In genomic region chr13:32234019-32234418, GRCm38 (mm10) we compare ENCODE assay signal across 13 mouse cellular contexts.
DNase-seq lines count a peak whose midpoint lies in the region; ATAC-seq and TF ChIP-seq lines count a peak whose summit lies in the region.
"Had no signal": no experiment of that assay in that cellular context is flagged by ENCODE, and none has a peak within 500 bp of the region (broad histone marks: within the 10 kb centered on the region; RNA-seq: fewer than 3 reads in every experiment).

No protein-coding gene starts in this region.

- H3K27me3 ChIP-seq in kidney, adult 2 months (replicated peaks; ENCODE audit: control insufficient read depth, insufficient read depth, low read length) = no peaks in the 10 kb centered on the region
- no peaks in the 10 kb centered on the region for H3K27me3 ChIP-seq in heart, postnatal 0 days (ENCODE audit: control insufficient read depth, insufficient read depth, low read length)
- no peaks in the 10 kb centered on the region for H3K27me3 ChIP-seq in liver, postnatal 0 days (ENCODE audit: insufficient read depth, low read length)
- H3K27me3 ChIP-seq: limb, embryonic 13.5 days; midbrain, embryonic 15.5 days; Patski had no signal

- H3K9me3 ChIP-seq in heart, postnatal 0 days (replicated peaks; ENCODE audit: control insufficient read depth, low read length) = no peaks in the 10 kb centered on the region
- H3K9me3 ChIP-seq in liver, postnatal 0 days (ENCODE audit: low read length) = no peaks in the 10 kb centered on the region
- H3K9me3 ChIP-seq: forebrain, embryonic 10.5 days; limb, embryonic 13.5 days; midbrain, embryonic 15.5 days had no signal

- H3K36me3 ChIP-seq in kidney, adult 2 months (ENCODE audit: control insufficient read depth, insufficient read depth, low read length) = no peaks in the 10 kb centered on the region
- no peaks in the 10 kb centered on the region for H3K36me3 ChIP-seq in heart, postnatal 0 days (replicated peaks; ENCODE audit: control insufficient read depth, insufficient read depth, low read length)
- H3K36me3 ChIP-seq in liver, postnatal 0 days (replicated peaks; ENCODE audit: insufficient read depth, low read length) = no peaks in the 10 kb centered on the region
- H3K36me3 ChIP-seq: forebrain, embryonic 10.5 days; limb, embryonic 13.5 days; midbrain, embryonic 15.5 days had no signal

- no peak overlapping the region for H3K4me3 ChIP-seq in kidney, adult 2 months (ENCODE audit: insufficient read depth, low read depth, low read length)
- no peak overlapping the region for H3K4me3 ChIP-seq in heart, postnatal 0 days (ENCODE audit: low read depth, low read length)
- H3K4me3 ChIP-seq in liver, postnatal 0 days (ENCODE audit: low read depth, low read length) = no peak overlapping the region
- H3K4me3 ChIP-seq: forebrain, embryonic 10.5 days; limb, embryonic 13.5 days; midbrain, embryonic 15.5 days had no signal

- H3K27ac ChIP-seq in kidney, adult 2 months (ENCODE audit: insufficient read depth, low read depth, low read length) = no peak overlapping the region
- no peak overlapping the region for H3K27ac ChIP-seq in heart, postnatal 0 days (ENCODE audit: low read depth)
- H3K27ac ChIP-seq in liver, postnatal 0 days (ENCODE audit: low read depth) = no peak overlapping the region
- H3K27ac ChIP-seq: forebrain, embryonic 10.5 days; limb, embryonic 13.5 days; midbrain, embryonic 15.5 days had no signal

- no peak for TF ChIP-seq EP300 in heart, postnatal 0 days (IDR thresholded peaks at IDR 0.05; ENCODE audit: low read depth)
- TF ChIP-seq EP300 in liver, postnatal 0 days (IDR thresholded peaks at IDR 0.05; ENCODE audit: low read depth) = peak; percentile 64

- ATAC-seq in erythroblast, adult 5-6 weeks (replicated peaks; ENCODE audit: low FRiP score, poor library complexity, severe bottlenecking) = peak; percentile 76
- ATAC-seq in heart, postnatal 0 days (ENCODE audit: insufficient read depth, low read depth) = peak; percentile 66
- peak; percentile 85 for ATAC-seq in liver, postnatal 0 days
- ATAC-seq in frontal cortex, adult (ENCODE audit: low TSS enrichment) = no peak
- ATAC-seq: midbrain, embryonic 15.5 days; Patski had no signal

- H3K9ac ChIP-seq in heart, postnatal 0 days (replicated peaks; ENCODE audit: low read depth, low read length) = no peak overlapping the region
- H3K9ac ChIP-seq in liver, postnatal 0 days (replicated peaks) = no peak overlapping the region; the same call in 1 of the 2 replicates
- H3K9ac ChIP-seq: limb, embryonic 13.5 days; midbrain, embryonic 15.5 days had no signal

- no peaks in the 10 kb centered on the region for H3K4me1 ChIP-seq in kidney, adult 2 months (ENCODE audit: control insufficient read depth, insufficient read depth, low read length)
- peaks cover 8% of the 10 kb centered on the region for H3K4me1 ChIP-seq in heart, postnatal 0 days (ENCODE audit: control insufficient read depth, insufficient read depth)
- peaks cover 3% of the 10 kb centered on the region; the same call in 1 of the 2 replicates for H3K4me1 ChIP-seq in liver, postnatal 0 days (ENCODE audit: insufficient read depth)
- H3K4me1 ChIP-seq: midbrain, embryonic 15.5 days had no signal

- no peak for TF ChIP-seq POLR2A in kidney, adult 2 months (IDR thresholded peaks at IDR 0.05; ENCODE audit: low read depth, low read length)

- WGBS in kidney, adult 2 months = 53% methylated on average over 9 of the region's 9 CpGs
- WGBS in heart, postnatal 0 days = 10% methylated on average over 9 of the region's 9 CpGs
- WGBS in liver, postnatal 0 days (ENCODE audit: insufficient replicate concordance) = 43% methylated on average over 9 of the region's 9 CpGs

- DNase-seq in kidney, adult 2 months = peak; percentile 9
- DNase-seq in kidney, adult 18-20 months = no peak
- peak; percentile 66 for DNase-seq in heart, postnatal 0 days (ENCODE audit: low spot score)
- peak; percentile 36 for DNase-seq in liver, postnatal 0 days
- no peak for DNase-seq in MN1 (ENCODE audit: low spot score)
- DNase-seq in layer of hippocampus, adult 8-10 months (ENCODE audit: low spot score in 2 of 2) = no peak
- DNase-seq: cerebellum, postnatal 36 days had no signal

- H3K4me2 ChIP-seq in heart, postnatal 0 days (ENCODE audit: low read depth, low read length) = peak overlapping the region; percentile 49
- peak overlapping the region; percentile 22; the same call in 1 of the 2 replicates for H3K4me2 ChIP-seq in liver, postnatal 0 days (ENCODE audit: low read depth, low read length)
- H3K4me2 ChIP-seq: limb, embryonic 13.5 days; midbrain, embryonic 15.5 days had no signal

- no peak for TF ChIP-seq CTCF in kidney, adult 2 months (conservative IDR thresholded peaks at IDR 0.05; ENCODE audit: insufficient read depth, insufficient read length, low read depth, low read length)
- no peak for TF ChIP-seq CTCF in heart, postnatal 0 days (IDR thresholded peaks at IDR 0.05; ENCODE audit: low read depth)
- no peak for TF ChIP-seq CTCF in liver, postnatal 0 days (IDR thresholded peaks at IDR 0.05; ENCODE audit: low read depth)

Comparison
In these comparisons a context has a peak if more than half of its experiments do, and no peak if none do; other contexts are left out.
1. DNase-seq: peak in kidney, adult 2 months (single experiment), heart, postnatal 0 days (single experiment) and liver, postnatal 0 days (single experiment); none in kidney, adult 18-20 months (single experiment), MN1 (single experiment) and layer of hippocampus, adult 8-10 months (0 of 2).